Mouse (Mus musculus) heart, adult 2 months (tissue): ENCODE measurements at regions not wholly inside any gene's neighbourhood (a gene's known extent, or its start where the extent isn't known, plus 50 kb on each side); places are given as distances from the start of the nearest gene placed in this dataset.

ENCODE experiments used
- DNase-seq, 2 experiments: peaks; one replicate each; pipeline ENCODE4 v3.0.0; 2021
- H3K27ac ChIP-seq: fragments of 200-600 bp; 2 replicates; pipeline ENCODE4 v1.8.1; 2022
- H3K27me3 ChIP-seq: fragments of 200-500 bp; 2 replicates; pipeline ENCODE4 v1.6.1; 2012; ENCODE audit warnings: mild to moderate bottlenecking, low read length, inconsistent platforms, mixed read lengths; ENCODE audit not compliant: control insufficient read depth, insufficient read depth
- H3K36me3 ChIP-seq: fragments of 200-500 bp; 2 replicates; pipeline ENCODE4 v1.6.1; 2012; ENCODE audit warnings: low read length, inconsistent platforms; ENCODE audit not compliant: control insufficient read depth, insufficient read depth
- H3K4me1 ChIP-seq: fragments of 200-500 bp; 2 replicates; pipeline ENCODE4 v1.6.1; 2011; ENCODE audit warnings: low read length; ENCODE audit not compliant: control insufficient read depth, insufficient read depth
- H3K4me3 ChIP-seq: fragments of 200-600 bp; 2 replicates; pipeline ENCODE4 v1.8.1; 2022
- H3K79me2 ChIP-seq: fragments of 200-500 bp; replicated peaks from 2 replicates; pipeline ENCODE4 v1.6.1; 2012; ENCODE audit warnings: mild to moderate bottlenecking, inconsistent platforms, low read length, moderate library complexity, mixed read lengths; ENCODE audit not compliant: control insufficient read depth, insufficient read depth
- H3K9ac ChIP-seq: fragments of 200-500 bp; 2 replicates; pipeline ENCODE4 v1.6.1; 2012; ENCODE audit warnings: low read depth, mild to moderate bottlenecking, control low read depth, inconsistent platforms, low read length, mixed read lengths
- CTCF ChIP-seq: fragments of 200-600 bp; IDR thresholded peaks from 2 replicates; pipeline ENCODE4 v1.8.1; 2022; ENCODE audit warnings: antibody characterized with exemption, mild to moderate bottlenecking, moderate library complexity
- EP300 ChIP-seq: fragments of 200-500 bp; IDR thresholded peaks from 2 replicates; pipeline ENCODE4 v1.6.1; 2011; ENCODE audit warnings: low read depth, low read length, control low read depth; ENCODE audit not compliant: insufficient read depth
- POLR2A ChIP-seq: fragments of 200-500 bp; IDR thresholded peaks from 2 replicates; pipeline ENCODE4 v1.6.1; 2011; ENCODE audit warnings: mild to moderate bottlenecking, low read depth, low read length, control low read depth; ENCODE audit not compliant: insufficient read depth
- WGBS: fragments of 180-500 bp; shearing (Covaris S2); methylation state at CpG from one replicate; pipeline ENCODE4 v1.1.7; 2018; 5-methylcytosine and 5-hydroxymethylcytosine counted together
- intact Hi-C: fragments of 180-260 bp; cut with DNase I; formaldehyde crosslinking; loops from one replicate; pipeline ENCODE4 v1.15.1; 2025

DNA sequence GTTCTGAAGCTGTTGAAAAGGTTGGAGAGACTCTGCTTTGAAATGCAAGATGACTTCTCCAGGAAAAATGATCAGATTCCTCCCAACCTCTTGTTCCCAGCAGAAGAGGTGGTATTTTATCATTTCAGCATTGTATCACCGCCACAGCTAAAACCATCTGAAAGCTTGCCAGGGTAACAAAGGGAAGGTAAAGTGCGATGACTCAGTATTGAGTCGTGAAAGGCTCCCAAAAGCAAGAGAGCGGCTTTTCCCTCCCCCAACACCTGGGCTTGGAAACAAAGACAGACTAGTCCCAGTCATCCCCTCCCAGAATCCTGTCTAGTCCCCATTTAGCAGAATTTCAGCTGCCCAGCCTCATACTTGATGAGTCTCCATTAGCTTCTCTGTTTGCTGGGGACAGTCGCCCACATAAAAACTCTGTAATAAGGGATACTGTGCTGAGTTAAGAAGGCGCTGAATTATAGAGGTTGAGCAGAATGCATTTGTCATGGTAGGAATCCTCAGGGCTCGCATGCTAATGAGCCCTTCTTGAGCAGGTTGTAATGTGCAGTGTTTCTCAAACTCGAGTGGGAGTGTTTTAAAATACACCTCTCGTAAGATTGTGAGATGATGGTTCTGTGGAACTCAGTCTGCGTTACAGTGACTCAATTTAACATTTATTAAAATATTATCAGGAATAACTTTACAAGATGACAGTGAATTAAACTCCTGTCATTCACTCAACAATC lies 125.8 kb upstream of the Stx16 start:
- no peak for DNase-seq
- no peak overlapping the region for H3K9ac ChIP-seq
- intact Hi-C loops, result no loop called here
- TF ChIP-seq CTCF (no peak), EP300 (no peak), POLR2A (no peak)
- no peaks in the 10 kb centered on the region for H3K79me2 ChIP-seq
- H3K27ac ChIP-seq, result no peak overlapping the region
- H3K4me3 ChIP-seq, result no peak overlapping the region
- 37% methylated on average over 10 of the region's 10 CpGs for WGBS
- no peaks in the 10 kb centered on the region for H3K36me3 ChIP-seq
- H3K4me1 ChIP-seq, result no peaks in the 10 kb centered on the region
- no peaks in the 10 kb centered on the region for H3K27me3 ChIP-seq

- no peak for TF ChIP-seq POLR2A
- no peak for TF ChIP-seq EP300
- TF ChIP-seq CTCF, result no peak
- no peak overlapping the region for H3K4me3 ChIP-seq
- no peak overlapping the region for H3K27ac ChIP-seq
- no peaks in the 10 kb centered on the region for H3K27me3 ChIP-seq
- no peak overlapping the region for H3K9ac ChIP-seq
- H3K36me3 ChIP-seq, result no peaks in the 10 kb centered on the region
- no peaks in the 10 kb centered on the region for H3K4me1 ChIP-seq
- no peaks in the 10 kb centered on the region for H3K79me2 ChIP-seq
- DNase-seq, result no peak
- intact Hi-C loops, result no loop called here
- WGBS, result 70% methylated on average over 5 of the region's 5 CpGs
Observed at GRCm38 (mm10) chr2:173966111-173966510, 110.0 kb upstream of the Stx16 start.

- no peaks in the 10 kb centered on the region for H3K27me3 ChIP-seq
- H3K79me2 ChIP-seq, result no peaks in the 10 kb centered on the region
- intact Hi-C loops, result no loop called here
- TF ChIP-seq CTCF, result no peak
- TF ChIP-seq EP300, result no peak
- TF ChIP-seq POLR2A, result no peak
- no peaks in the 10 kb centered on the region for H3K36me3 ChIP-seq
- DNase-seq, result no peak
- WGBS, result 67% methylated on average over 1 of the region's 1 CpGs
- H3K27ac ChIP-seq, result no peak overlapping the region
- no peak overlapping the region for H3K4me3 ChIP-seq
- H3K9ac ChIP-seq, result no peak overlapping the region
- H3K4me1 ChIP-seq, result no peaks in the 10 kb centered on the region
Observed at GRCm38 (mm10) chr2:173970789-173971188, 105.3 kb upstream of the Stx16 start.

DNA sequence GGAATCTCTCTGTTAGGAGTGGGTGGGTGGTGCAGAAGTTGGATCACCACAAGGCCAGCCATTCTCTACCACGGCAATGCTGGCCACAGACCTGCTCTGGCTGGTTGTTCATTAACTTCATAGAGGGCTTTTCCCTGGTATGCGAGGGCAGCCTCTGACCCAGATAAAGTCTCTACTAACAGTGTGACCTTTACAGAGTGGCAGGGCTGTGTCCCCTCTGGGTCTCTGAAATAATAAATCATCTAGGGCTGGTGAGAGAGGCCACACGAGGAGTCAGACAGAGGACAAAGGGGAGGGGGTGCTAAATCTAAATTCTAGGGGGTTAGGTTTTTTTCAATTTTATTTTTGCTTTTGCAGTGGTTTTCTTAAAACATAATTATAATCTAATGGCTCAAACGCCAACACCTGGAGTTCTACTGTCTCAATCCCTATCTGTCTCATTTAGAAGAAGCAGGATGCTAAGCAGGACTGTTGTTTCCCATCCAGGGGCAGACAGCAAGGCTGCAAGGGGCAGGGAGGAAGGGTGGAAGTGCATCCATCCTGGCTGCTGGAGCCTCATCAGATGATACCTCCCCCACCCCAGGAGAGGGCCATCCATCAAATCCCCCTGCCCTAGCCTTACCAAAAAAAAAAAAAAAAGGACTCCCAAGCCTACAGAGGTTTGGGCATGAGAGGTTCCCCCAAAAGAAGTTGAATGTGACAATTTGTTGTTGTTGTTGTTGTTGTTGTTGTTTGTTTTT lies 99.6 kb upstream of the Stx16 start:
- no peaks in the 10 kb centered on the region for H3K27me3 ChIP-seq
- no peak for DNase-seq
- 46% methylated on average over 4 of the region's 4 CpGs for WGBS
- H3K4me1 ChIP-seq, result no peaks in the 10 kb centered on the region
- H3K9ac ChIP-seq, result no peak overlapping the region
- TF ChIP-seq CTCF, result no peak
- TF ChIP-seq EP300, result no peak
- TF ChIP-seq POLR2A, result no peak
- no peak overlapping the region for H3K27ac ChIP-seq
- H3K36me3 ChIP-seq, result no peaks in the 10 kb centered on the region
- no peak overlapping the region for H3K4me3 ChIP-seq
- H3K79me2 ChIP-seq, result no peaks in the 10 kb centered on the region
- intact Hi-C loops, result no loop called here

DNA sequence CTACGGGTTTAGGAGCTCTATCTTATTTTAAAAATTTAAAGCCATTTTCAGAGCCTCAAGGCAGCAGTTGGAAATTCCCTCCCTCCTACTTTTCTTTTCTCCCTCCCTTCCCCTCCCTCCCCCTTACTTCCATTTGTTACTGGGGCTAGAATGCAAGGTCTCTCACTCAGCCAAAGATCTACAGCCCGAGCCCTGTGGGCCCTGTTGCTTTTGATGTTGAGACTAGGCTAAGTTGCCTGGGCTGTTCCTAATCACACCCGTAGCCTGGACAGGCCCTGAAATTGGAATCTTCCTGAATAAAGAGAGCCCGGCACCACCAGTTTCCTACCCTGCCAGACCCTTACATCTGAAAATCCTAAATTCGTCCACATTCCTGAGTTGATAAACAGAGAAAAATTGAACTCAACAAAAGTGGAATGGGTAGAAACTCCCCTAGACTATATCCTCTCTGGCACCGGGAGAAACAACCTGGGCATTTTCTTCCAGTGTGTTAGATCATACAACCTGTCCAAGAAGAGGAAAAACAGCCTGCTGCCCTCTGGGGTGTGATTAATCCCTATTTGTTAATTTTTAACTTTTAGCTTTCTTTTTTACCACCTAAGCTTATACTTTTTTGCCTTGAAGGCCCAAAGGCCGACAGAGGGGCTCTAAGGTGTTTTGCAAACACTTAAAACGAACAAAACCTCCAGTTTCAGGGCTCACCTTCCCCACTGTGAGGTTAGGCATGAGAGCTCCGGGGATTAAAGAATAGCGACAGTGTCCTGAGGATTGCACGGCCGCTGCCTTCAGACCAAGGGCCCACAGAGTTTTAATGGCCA lies 98.7 kb upstream of the Stx16 start:
- intact Hi-C loops, result no loop called here
- Histone ChIP-seq H3K4me1 (no peaks in the 10 kb centered on the region), H3K79me2 (no peaks in the 10 kb centered on the region), H3K36me3 (no peaks in the 10 kb centered on the region), H3K4me3 (no peak overlapping the region), H3K27me3 (no peaks in the 10 kb centered on the region), H3K9ac (no peak overlapping the region), H3K27ac (no peak overlapping the region)
- no peak for TF ChIP-seq CTCF
- no peak for TF ChIP-seq EP300
- TF ChIP-seq POLR2A, result no peak
- DNase-seq, result no peak
- 62% methylated on average over 12 of the region's 12 CpGs for WGBS

- H3K27ac ChIP-seq, result no peak overlapping the region
- intact Hi-C loops, result no loop called here
- H3K27me3 ChIP-seq, result no peaks in the 10 kb centered on the region
- TF ChIP-seq EP300 (no peak), CTCF (no peak), POLR2A (no peak)
- H3K4me3 ChIP-seq, result no peak overlapping the region
- H3K79me2 ChIP-seq, result no peaks in the 10 kb centered on the region
- H3K9ac ChIP-seq, result no peak overlapping the region
- no peaks in the 10 kb centered on the region for H3K36me3 ChIP-seq
- DNase-seq, result no peak
- no peaks in the 10 kb centered on the region for H3K4me1 ChIP-seq
- WGBS, result 87% methylated on average over 13 of the region's 13 CpGs
Observed at GRCm38 (mm10) chr2:173978138-173978765, 97.9 kb upstream of the Stx16 start.
